Mouse (Mus musculus) megakaryocyte, embryonic 14.5 days (primary cell): ENCODE results near the gene Elovl6.

ENCODE experiments used
- FLI1 ChIP-seq: IDR thresholded peaks from 2 replicates; pipeline ENCODE4 v1.6.1; 2012; ENCODE audit warnings: low read length, inconsistent platforms, mixed read lengths
- GATA1 ChIP-seq: IDR thresholded peaks from 3 replicates; pipeline ENCODE4 v1.6.1; 2012; ENCODE audit warnings: mixed read lengths, low read length, inconsistent platforms, borderline replicate concordance

- TF ChIP-seq FLI1 (no peak), GATA1 (no peak)
These were observed 24.4 kb upstream of the Elovl6 start for GRCm38 (mm10) chr3:129507736-129508135.
